Mouse (Mus musculus): ENCODE measurements around the gene Slc22a12.

- TF ChIP-seq USF1 (IDR thresholded peaks at IDR 0.05; ENCODE audit: low read depth, low read length) (no peak), MYC (IDR thresholded peaks at IDR 0.05; ENCODE audit: low read depth, low read length) (no peak), RCOR1 (IDR thresholded peaks at IDR 0.05; ENCODE audit: low read depth, low read length) (no peak), JUND (IDR thresholded peaks at IDR 0.05; ENCODE audit: low read depth, low read length) (no peak), CHD2 (IDR thresholded peaks at IDR 0.05; ENCODE audit: low read length) (no peak), EP300 (IDR thresholded peaks at IDR 0.05; ENCODE audit: low read depth in 1 of 2, low read length in 2 of 2) (no peak), ZKSCAN1 (IDR thresholded peaks at IDR 0.05; ENCODE audit: low read depth, low read length) (no peak), CTCF (IDR thresholded peaks at IDR 0.05 in 2 of 3, conservative IDR thresholded peaks at IDR 0.05 in 1 of 3; ENCODE audit: control insufficient read depth in 1 of 3, insufficient read depth in 1 of 3, low read depth in 2 of 3, low read length in 3 of 3, poor library complexity in 1 of 3, severe bottlenecking in 1 of 3) (no peak), MAFK (IDR thresholded peaks at IDR 0.05; ENCODE audit: borderline replicate concordance, low read depth, low read length) (no peak), KAT2A (conservative IDR thresholded peaks at IDR 0.05; ENCODE audit: low read depth, low read length) (no peak)
These were observed 21.2 kb downstream of the Slc22a12 start for GRCm38 (mm10) chr19:6521630-6522029.
